Comparison of ENCODE assay signal across 24 mouse cellular contexts in genomic region chr7:133576281-133576680, GRCm38 (mm10). TPM values are rescaled to one million over a fixed set of nuclear protein-coding genes. Genes with fewer than 3 reads are reported as not detected.
DNase-seq lines count a peak whose midpoint lies in the region; ATAC-seq and TF ChIP-seq lines count a peak whose summit lies in the region.
"Had no signal": no experiment of that assay in that cellular context is flagged by ENCODE, and none has a peak within 500 bp of the region (broad histone marks: within the 10 kb centered on the region; RNA-seq: fewer than 3 reads in every experiment).

No protein-coding gene starts in this region.

- DNase-seq in heart, embryonic 10.5 days (ENCODE audit: low spot score), result peak; percentile 52
- DNase-seq in liver, embryonic 11.5 days (ENCODE audit: low spot score), result peak; percentile 16
- no peak for DNase-seq in liver
- no peak for DNase-seq in lung, postnatal 14 days
- DNase-seq: adrenal gland, adult 2 months; adrenal gland, postnatal 10 days; adrenal gland, postnatal 25 days; cerebellum, adult 11 months; cerebellum, adult 18-20 months; cerebellum, adult 8-10 months; cerebellum, adult 9-11 months; cerebellum, postnatal 14 days; cerebellum, postnatal 36 days had no signal

- no peak for TF ChIP-seq POLR2A in ES-Bruce4 (IDR thresholded peaks at IDR 0.05; ENCODE audit: insufficient read depth, low read length)

- no peaks in the 10 kb centered on the region for H3K36me3 ChIP-seq in heart, embryonic 10.5 days
- no peaks in the 10 kb centered on the region for H3K36me3 ChIP-seq in heart, embryonic 12.5 days
- no peaks in the 10 kb centered on the region for H3K36me3 ChIP-seq in liver, embryonic 11.5 days (ENCODE audit: control insufficient read depth, insufficient read depth, low read length)
- no peaks in the 10 kb centered on the region for H3K36me3 ChIP-seq in ES-Bruce4 (ENCODE audit: control insufficient read depth, insufficient read depth, low read length, poor library complexity, severe bottlenecking)
- H3K36me3 ChIP-seq: embryonic facial prominence, embryonic 13.5 days; embryonic facial prominence, embryonic 15.5 days; forebrain, embryonic 10.5 days; forebrain, embryonic 12.5 days had no signal

- no peak overlapping the region for H3K27ac ChIP-seq in heart, embryonic 10.5 days
- H3K27ac ChIP-seq in heart, embryonic 12.5 days (ENCODE audit: poor library complexity, severe bottlenecking), result no peak overlapping the region
- H3K27ac ChIP-seq in liver, embryonic 11.5 days (ENCODE audit: low read depth, low read length), result no peak overlapping the region
- H3K27ac ChIP-seq in ES-Bruce4 (ENCODE audit: insufficient read depth, low read length), result no peak overlapping the region
- H3K27ac ChIP-seq: embryonic facial prominence, embryonic 13.5 days; embryonic facial prominence, embryonic 15.5 days; forebrain, embryonic 10.5 days; forebrain, embryonic 12.5 days had no signal

- no peaks in the 10 kb centered on the region for H3K4me1 ChIP-seq in heart, embryonic 10.5 days
- no peaks in the 10 kb centered on the region for H3K4me1 ChIP-seq in heart, embryonic 12.5 days (replicated peaks)
- H3K4me1 ChIP-seq in liver, embryonic 11.5 days (replicated peaks; ENCODE audit: control insufficient read depth, insufficient read depth, low read length), result no peaks in the 10 kb centered on the region
- H3K4me1 ChIP-seq in ES-Bruce4 (ENCODE audit: control insufficient read depth, insufficient read depth, low read length), result no peaks in the 10 kb centered on the region
- H3K4me1 ChIP-seq: forebrain, embryonic 12.5 days had no signal

- H3K4me2 ChIP-seq in heart, embryonic 12.5 days, result no peak overlapping the region
- H3K4me2 ChIP-seq in liver, embryonic 11.5 days, result no peak overlapping the region
- H3K4me2 ChIP-seq: embryonic facial prominence, embryonic 13.5 days; embryonic facial prominence, embryonic 15.5 days; forebrain, embryonic 12.5 days had no signal

- H3K4me3 ChIP-seq in heart, embryonic 10.5 days, result no peak overlapping the region
- H3K4me3 ChIP-seq in heart, embryonic 12.5 days, result no peak overlapping the region
- no peak overlapping the region for H3K4me3 ChIP-seq in liver, embryonic 11.5 days (ENCODE audit: low read depth, low read length)
- 0 out of 2 replicates have a peak overlapping the region, but pooled peaks have one; percentile 11 for H3K4me3 ChIP-seq in ES-Bruce4 (ENCODE audit: low read depth, low read length)
- H3K4me3 ChIP-seq: embryonic facial prominence, embryonic 13.5 days; embryonic facial prominence, embryonic 15.5 days; erythroblast, embryonic 14.5 days; forebrain, embryonic 10.5 days; forebrain, embryonic 12.5 days had no signal

- ATAC-seq in heart, embryonic 12.5 days (ENCODE audit: insufficient number of reproducible peaks, low FRiP score), result no peak
- no peak for ATAC-seq in liver, embryonic 11.5 days (replicated peaks; ENCODE audit: low FRiP score)
- ATAC-seq: forebrain, embryonic 14.5 days; forebrain, embryonic 16.5 days had no signal

- no peaks in the 10 kb centered on the region for H3K27me3 ChIP-seq in heart, embryonic 10.5 days (ENCODE audit: insufficient read depth, poor library complexity, severe bottlenecking)
- no peaks in the 10 kb centered on the region for H3K27me3 ChIP-seq in heart, embryonic 12.5 days (replicated peaks)
- H3K27me3 ChIP-seq in liver, embryonic 11.5 days (replicated peaks; ENCODE audit: control insufficient read depth, insufficient read depth, low read length), result no peaks in the 10 kb centered on the region
- H3K27me3 ChIP-seq in ES-Bruce4 (ENCODE audit: control insufficient read depth, insufficient read depth, low read length, poor library complexity, severe bottlenecking), result no peaks in the 10 kb centered on the region
- H3K27me3 ChIP-seq: embryonic facial prominence, embryonic 13.5 days; embryonic facial prominence, embryonic 15.5 days; forebrain, embryonic 12.5 days had no signal

- no peak for TF ChIP-seq EP300 in ES-Bruce4 (IDR thresholded peaks at IDR 0.05; ENCODE audit: insufficient read depth, low read depth, low read length)

- no peak overlapping the region for H3K9ac ChIP-seq in heart, embryonic 12.5 days
- H3K9ac ChIP-seq in liver, embryonic 11.5 days (ENCODE audit: low read depth, low read length), result no peak overlapping the region
- no peak overlapping the region for H3K9ac ChIP-seq in ES-Bruce4 (ENCODE audit: low read depth, poor library complexity, severe bottlenecking)
- H3K9ac ChIP-seq: embryonic facial prominence, embryonic 13.5 days; embryonic facial prominence, embryonic 15.5 days; forebrain, embryonic 12.5 days had no signal

- no peak for TF ChIP-seq CTCF in ES-Bruce4 (IDR thresholded peaks at IDR 0.05; ENCODE audit: low read depth, low read length)

- H3K9me3 ChIP-seq in heart, embryonic 10.5 days, result no peaks in the 10 kb centered on the region
- H3K9me3 ChIP-seq in heart, embryonic 12.5 days (replicated peaks), result no peaks in the 10 kb centered on the region
- no peaks in the 10 kb centered on the region for H3K9me3 ChIP-seq in liver, embryonic 11.5 days (ENCODE audit: control insufficient read depth, low read length)
- H3K9me3 ChIP-seq in ES-Bruce4 (replicated peaks; ENCODE audit: control insufficient read depth, insufficient read depth, low read length, poor library complexity, severe bottlenecking), result no peaks in the 10 kb centered on the region
- H3K9me3 ChIP-seq: embryonic facial prominence, embryonic 13.5 days; embryonic facial prominence, embryonic 15.5 days; forebrain, embryonic 10.5 days; forebrain, embryonic 12.5 days had no signal

- 75% methylated on average over 6 of the region's 6 CpGs for WGBS in heart, embryonic 10.5 days
- 60% methylated on average over 6 of the region's 6 CpGs for WGBS in heart, embryonic 12.5 days
- WGBS in liver, embryonic 11.5 days, result 72% methylated on average over 6 of the region's 6 CpGs

RNA-seq across cellular contexts. Expression of gene Tex36, which starts 25.7 kb away (rescaled TPM):
- polyA plus RNA-seq in heart, embryonic 10.5 days (2016; fragmentation: Nextera tagmentation; extraction: Ambion mirVana), result not detected in 2 replicates
- polyA plus RNA-seq in heart, embryonic 12.5 days (2016; fragmentation: Nextera tagmentation; extraction: Ambion mirVana), result not detected in 2 replicates
- not detected in 2 replicates for polyA plus RNA-seq in liver, embryonic 11.5 days (2014; fragmentation: Nextera tagmentation; extraction: Ambion mirVana)
- not detected in 2 replicates for polyA plus RNA-seq in ES-Bruce4 (2011; ENCODE audit: insufficient read depth, insufficient read length, low read depth, missing spikeins)
- polyA plus RNA-seq: adrenal gland, adult 2 months; C2C12; embryonic facial prominence, embryonic 11.5 days; embryonic facial prominence, embryonic 13.5 days; embryonic facial prominence, embryonic 15.5 days; erythroblast, embryonic 14.5 days; forebrain, embryonic 10.5 days; forebrain, embryonic 12.5 days; forebrain, embryonic 14.5 days; forebrain, embryonic 16.5 days had no signal

Comparison
In these comparisons a context has a peak if more than half of its experiments do, and no peak if none do; other contexts are left out.
1. DNase-seq: peak in heart, embryonic 10.5 days (single experiment) and liver, embryonic 11.5 days (single experiment); none in liver (single experiment) and lung, postnatal 14 days (single experiment).